ENCODE assay signal across 8 mouse cellular contexts in the genomic region with DNA sequence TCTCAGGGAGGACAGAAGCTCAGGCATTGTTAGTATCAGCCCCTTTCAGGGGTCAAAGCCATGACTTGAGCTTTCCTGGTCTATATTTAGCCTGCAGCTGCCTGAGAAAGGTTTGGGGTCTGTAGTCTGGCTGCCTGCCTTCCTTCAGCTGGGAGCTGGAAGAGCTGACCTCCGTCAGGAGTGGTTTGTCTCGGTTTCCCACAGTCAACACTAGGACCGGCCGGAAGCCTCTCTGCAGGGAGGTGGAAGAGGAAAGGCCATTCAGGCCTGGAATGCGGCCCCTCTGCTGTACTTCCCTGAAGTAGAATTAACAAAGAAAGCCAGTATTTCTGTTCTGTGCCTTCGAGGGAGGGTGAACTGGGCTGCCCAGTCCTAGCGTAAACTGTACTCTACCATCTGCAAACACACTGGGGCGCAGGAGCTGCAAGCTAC.
DNase-seq lines count a peak whose midpoint lies in the region; ATAC-seq and TF ChIP-seq lines count a peak whose summit lies in the region.

No protein-coding gene starts in this region.

- TF ChIP-seq CTCF in olfactory bulb, adult 2 months (IDR thresholded peaks at IDR 0.05; ENCODE audit: insufficient read depth, low read depth, low read length) = no peak

- no peaks in the 10 kb centered on the region for H3K27me3 ChIP-seq in embryonic facial prominence, embryonic 15.5 days
- no peaks in the 10 kb centered on the region for H3K27me3 ChIP-seq in hindbrain, embryonic 14.5 days (ENCODE audit: control insufficient read depth, insufficient read depth, low read length)
- H3K27me3 ChIP-seq in liver, embryonic 11.5 days (replicated peaks; ENCODE audit: control insufficient read depth, insufficient read depth, low read length) = no peaks in the 10 kb centered on the region

- peak; percentile 61 for ATAC-seq in embryonic facial prominence, embryonic 15.5 days (ENCODE audit: insufficient number of reproducible peaks, low FRiP score, low TSS enrichment, low read depth)
- ATAC-seq in hindbrain, embryonic 14.5 days (ENCODE audit: low FRiP score) = peak; percentile 45
- ATAC-seq in liver, embryonic 11.5 days (replicated peaks; ENCODE audit: low FRiP score) = no peak; the same call in 1 of the 2 replicates

- H3K9ac ChIP-seq in embryonic facial prominence, embryonic 15.5 days = no peak overlapping the region
- H3K9ac ChIP-seq in hindbrain, embryonic 14.5 days = no peak overlapping the region; the same call in 1 of the 2 replicates
- no peak overlapping the region for H3K9ac ChIP-seq in liver, embryonic 11.5 days (ENCODE audit: low read depth, low read length)

- WGBS in embryonic facial prominence, embryonic 15.5 days = 48% methylated on average over 8 of the region's 8 CpGs
- WGBS in hindbrain, embryonic 14.5 days = 27% methylated on average over 8 of the region's 8 CpGs
- 39% methylated on average over 8 of the region's 8 CpGs for WGBS in liver, embryonic 11.5 days
- 63% methylated on average over 8 of the region's 8 CpGs for whole genome bisulfite sequencing in olfactory bulb, adult 2 months

- H3K27ac ChIP-seq in embryonic facial prominence, embryonic 15.5 days (replicated peaks) = peak overlapping the region; percentile 80
- peak overlapping the region; percentile 72 for H3K27ac ChIP-seq in hindbrain, embryonic 14.5 days
- peak overlapping the region; percentile 50; the same call in 1 of the 2 replicates for H3K27ac ChIP-seq in liver, embryonic 11.5 days (ENCODE audit: low read depth, low read length)
- H3K27ac ChIP-seq in olfactory bulb, adult 2 months (ENCODE audit: insufficient read depth, low read depth, low read length) = 0 out of 2 replicates have a peak overlapping the region, but pooled peaks have one; percentile 17

- TF ChIP-seq POLR2A in olfactory bulb, adult 2 months (IDR thresholded peaks at IDR 0.05; ENCODE audit: insufficient read depth, low read depth, low read length) = no peak

- no peaks in the 10 kb centered on the region for H3K9me3 ChIP-seq in embryonic facial prominence, embryonic 15.5 days (replicated peaks)
- H3K9me3 ChIP-seq in hindbrain, embryonic 14.5 days (ENCODE audit: control insufficient read depth, low read length) = no peaks in the 10 kb centered on the region
- H3K9me3 ChIP-seq in liver, embryonic 11.5 days (ENCODE audit: control insufficient read depth, low read length) = no peaks in the 10 kb centered on the region

- DNase-seq in adrenal gland, adult 2 months = peak; percentile 66
- no peak for DNase-seq in adrenal gland, postnatal 4 days (ENCODE audit: low spot score in 2 of 2)
- no peak for DNase-seq in hindbrain, embryonic 14.5 days (ENCODE audit: low spot score)
- DNase-seq in liver, embryonic 11.5 days (ENCODE audit: low spot score) = no peak
- DNase-seq in T-cell, adult 2 months (ENCODE audit: low spot score) = no peak
- no peak for DNase-seq in right cerebral cortex, postnatal 4 days

- peak overlapping the region; percentile 8; the same call in 1 of the 2 replicates for H3K4me3 ChIP-seq in embryonic facial prominence, embryonic 15.5 days (replicated peaks)
- no peak overlapping the region for H3K4me3 ChIP-seq in hindbrain, embryonic 14.5 days (replicated peaks; ENCODE audit: low read length)
- no peak overlapping the region for H3K4me3 ChIP-seq in liver, embryonic 11.5 days (ENCODE audit: low read depth, low read length)
- H3K4me3 ChIP-seq in olfactory bulb, adult 2 months (ENCODE audit: insufficient read depth, low read depth, low read length) = peak overlapping the region; percentile 0; the same call in 1 of the 2 replicates

- H3K4me2 ChIP-seq in embryonic facial prominence, embryonic 15.5 days (replicated peaks) = peak overlapping the region; percentile 42
- H3K4me2 ChIP-seq in hindbrain, embryonic 14.5 days (replicated peaks) = peak overlapping the region; percentile 31
- H3K4me2 ChIP-seq in liver, embryonic 11.5 days = peak overlapping the region; percentile 36

- no peaks in the 10 kb centered on the region for H3K36me3 ChIP-seq in embryonic facial prominence, embryonic 15.5 days
- no peaks in the 10 kb centered on the region for H3K36me3 ChIP-seq in hindbrain, embryonic 14.5 days (replicated peaks; ENCODE audit: control insufficient read depth, insufficient read depth)
- H3K36me3 ChIP-seq in liver, embryonic 11.5 days (ENCODE audit: control insufficient read depth, insufficient read depth, low read length) = no peaks in the 10 kb centered on the region

- H3K4me1 ChIP-seq in embryonic facial prominence, embryonic 15.5 days = peaks cover 41% of the 10 kb centered on the region
- H3K4me1 ChIP-seq in hindbrain, embryonic 14.5 days (replicated peaks; ENCODE audit: control insufficient read depth, insufficient read depth, low read length) = peaks cover 6% of the 10 kb centered on the region; the same call in 1 of the 2 replicates
- H3K4me1 ChIP-seq in liver, embryonic 11.5 days (replicated peaks; ENCODE audit: control insufficient read depth, insufficient read depth, low read length) = peaks cover 9% of the 10 kb centered on the region
- H3K4me1 ChIP-seq in olfactory bulb, adult 2 months (ENCODE audit: control insufficient read depth, insufficient read depth, low read length) = peaks cover 11% of the 10 kb centered on the region

Comparison
In these comparisons a context has a peak if more than half of its experiments do, and no peak if none do; other contexts are left out.
1. H3K27ac ChIP-seq: peak in every context shown above with its lines; median percentile 80 in embryonic facial prominence, embryonic 15.5 days; 72 in hindbrain, embryonic 14.5 days; 50 in liver, embryonic 11.5 days; 17 in olfactory bulb, adult 2 months.
2. H3K4me3 ChIP-seq: peak in embryonic facial prominence, embryonic 15.5 days (single experiment) and olfactory bulb, adult 2 months (single experiment); none in hindbrain, embryonic 14.5 days (single experiment) and liver, embryonic 11.5 days (single experiment).
3. Peak in every context shown above with its lines, with median percentiles within 50 percentile points of each other: H3K4me2 ChIP-seq.